Mouse (Mus musculus) urinary bladder, adult 18-20 months (tissue): ENCODE results near the gene Abtb2.
A peak's percentile ranks its signal among the peaks of the same experiment; 100 is the strongest.

Source experiments
- DNase-seq, 2 experiments: peaks; one replicate each; pipeline ENCODE4 v3.0.0; 2022; ENCODE audit warnings: low spot score in 2 of 2, mixed read lengths in 2 of 2

The Abtb2 gene

GRCm38 (mm10) chr2:103687888-103688287 lies 121.8 kb downstream of the Abtb2 start:
- no peak for DNase-seq

- DNase-seq = no peak
Observed at GRCm38 (mm10) chr2:103690425-103690824, 124.3 kb downstream of the Abtb2 start.

GRCm38 (mm10) chr2:103690828-103691227 lies 124.7 kb downstream of the Abtb2 start:
- DNase-seq = no peak

- DNase-seq = no peak
Observed at GRCm38 (mm10) chr2:103691278-103691677, 125.2 kb downstream of the Abtb2 start.

- no peak for DNase-seq
Observed at GRCm38 (mm10) chr2:103692810-103693209, 126.7 kb downstream of the Abtb2 start.

GRCm38 (mm10) chr2:103694777-103695563 lies 128.9 kb downstream of the Abtb2 start:
- no peak for DNase-seq

GRCm38 (mm10) chr2:103696177-103696576 lies 130.1 kb downstream of the Abtb2 start:
- DNase-seq = peak; percentile 23 to 68

- DNase-seq = no peak
Observed at GRCm38 (mm10) chr2:103700514-103700913, 134.4 kb downstream of the Abtb2 start.

GRCm38 (mm10) chr2:103703336-103703735 lies 137.2 kb downstream of the Abtb2 start:
- no peak for DNase-seq

- no peak for DNase-seq
Observed at GRCm38 (mm10) chr2:103703865-103704264, 137.8 kb downstream of the Abtb2 start.

GRCm38 (mm10) chr2:103705826-103706225 lies 139.7 kb downstream of the Abtb2 start:
- DNase-seq = no peak

GRCm38 (mm10) chr2:103706226-103706625 lies 140.1 kb downstream of the Abtb2 start:
- peak in 1 of 2 experiments; percentile 10 for DNase-seq

- no peak for DNase-seq
Observed at GRCm38 (mm10) chr2:103707056-103707776, 141.1 kb downstream of the Abtb2 start.

- no peak for DNase-seq
Observed at GRCm38 (mm10) chr2:103710849-103711248, 144.7 kb downstream of the Abtb2 start.

- no peak for DNase-seq
Observed at GRCm38 (mm10) chr2:103713831-103714230, 147.7 kb downstream of the Abtb2 start.

GRCm38 (mm10) chr2:103714412-103714811 lies 148.3 kb downstream of the Abtb2 start:
- DNase-seq = no peak

- peak; percentile 41 to 42 for DNase-seq
Observed at GRCm38 (mm10) chr2:103718594-103719291, 152.6 kb downstream of the Abtb2 start.

- DNase-seq = no peak
Observed at GRCm38 (mm10) chr2:103719292-103719646, 153.2 kb downstream of the Abtb2 start.

- no peak for DNase-seq
Observed at GRCm38 (mm10) chr2:103724521-103724920, 158.4 kb downstream of the Abtb2 start.

GRCm38 (mm10) chr2:103728027-103728540 lies 162.0 kb downstream of the Abtb2 start:
- DNase-seq = no peak

- DNase-seq = no peak
Observed at GRCm38 (mm10) chr2:103730999-103731398, 164.9 kb downstream of the Abtb2 start.

GRCm38 (mm10) chr2:103731423-103731822 lies 165.3 kb downstream of the Abtb2 start:
- DNase-seq = no peak
